Mouse (Mus musculus) layer of hippocampus, postnatal 25 days (tissue): ENCODE measurements around the gene Rbck1. TPM values are rescaled to one million over a fixed set of nuclear protein-coding genes. Genes with fewer than 3 reads are reported as not detected.
"Not testable (repeated sequence)": the region's sequence is repeated elsewhere in the genome, so short reads cannot be mapped to it uniquely, and the experiment has no call there.

Source experiments
- DNase-seq, 2 experiments: peaks; one replicate each; pipeline ENCODE4 v3.0.0; 2022; ENCODE audit warnings: mixed read lengths in 2 of 2, low spot score in 1 of 2; ENCODE audit errors: extremely low spot score in 1 of 2
- total RNA-seq, 2 experiments: library from RNA; stranded (reverse); gene quantifications; 2 replicates each; pipeline ENCODE4 v1.2.3; 2021

The Rbck1 gene
- total RNA-seq, result 100 to 1,000 TPM in 1 of 2 experiments, 10 to 100 TPM in 1; 96.3 to 110 TPM

- DNase-seq, result peak; percentile 62 to 83
These were observed at the start of gene Rbck1 for GRCm38 (mm10) chr2:152332101-152332825. Rbck1 (minus strand) TSS chr2:152332653.

DNA sequence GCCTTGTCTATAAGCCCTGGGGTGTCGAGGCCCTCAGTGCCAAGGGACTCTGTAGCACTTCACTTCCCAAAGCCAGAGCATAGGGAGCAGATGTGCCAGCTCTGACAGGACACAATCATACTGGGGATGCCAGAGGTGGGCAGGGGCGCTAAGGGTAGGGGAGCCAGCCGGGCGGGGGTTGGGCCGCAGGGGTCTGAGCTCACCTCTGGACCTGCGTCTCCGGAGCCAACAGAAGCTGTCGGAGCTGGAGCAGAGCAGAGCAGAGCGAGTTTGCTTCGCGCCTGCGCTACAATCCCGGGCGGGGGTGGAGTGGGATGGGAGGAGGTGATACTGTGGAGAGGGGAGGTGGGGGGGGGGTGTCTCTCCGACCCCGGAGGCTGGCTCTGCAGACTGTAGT, 43.9 kb upstream of the Rbck1 start, which contains the start of gene Nrsn2:
TSS of gene Nrsn2 (minus strand) at position 294 of the 397 bp plus-strand sequence.
- peak in 1 of 2 experiments; percentile 38 for DNase-seq

DNA sequence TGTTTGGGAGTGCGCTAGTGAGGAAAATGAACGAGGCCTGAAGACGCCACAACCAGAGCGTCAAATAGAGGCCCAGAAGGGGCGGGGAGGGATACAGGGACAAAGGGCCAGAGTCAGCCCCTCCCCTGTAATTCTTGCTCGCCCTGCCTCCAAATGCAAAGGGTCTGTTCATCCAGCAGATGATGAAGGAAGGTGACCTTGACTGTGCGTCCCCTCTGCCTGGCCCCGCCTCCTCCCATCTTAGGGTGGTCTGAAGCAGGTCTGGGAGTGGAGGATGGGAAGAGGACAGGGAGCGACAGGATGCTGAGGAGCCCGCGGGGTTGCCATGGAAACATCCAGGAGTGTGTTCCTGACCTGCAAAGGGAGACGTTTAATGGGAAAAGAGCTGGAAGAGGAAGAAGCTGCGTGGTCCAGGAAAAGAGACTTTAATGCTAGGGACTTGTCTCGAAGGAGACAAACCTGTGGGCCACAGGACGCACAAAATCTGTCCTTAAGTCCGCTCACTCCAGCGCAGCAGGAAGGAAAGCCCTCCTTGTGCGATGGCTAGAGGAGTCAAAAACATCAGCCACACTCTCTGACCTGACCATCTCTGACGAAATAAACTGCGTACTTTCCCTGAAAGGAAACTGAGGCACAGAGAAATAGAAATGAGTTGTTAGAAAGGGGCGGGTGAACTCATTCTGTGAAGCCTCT, 43.3 kb upstream of the Rbck1 start:
- DNase-seq, result peak in 1 of 2 experiments; percentile 29

GRCm38 (mm10) chr2:152373547-152373946, 41.1 kb upstream of the Rbck1 start:
- no peak for DNase-seq

- no peak for DNase-seq
These were observed 40.2 kb upstream of the Rbck1 start for GRCm38 (mm10) chr2:152372661-152373060.

GRCm38 (mm10) chr2:152372104-152372503, 39.7 kb upstream of the Rbck1 start:
- DNase-seq, result no peak

DNA sequence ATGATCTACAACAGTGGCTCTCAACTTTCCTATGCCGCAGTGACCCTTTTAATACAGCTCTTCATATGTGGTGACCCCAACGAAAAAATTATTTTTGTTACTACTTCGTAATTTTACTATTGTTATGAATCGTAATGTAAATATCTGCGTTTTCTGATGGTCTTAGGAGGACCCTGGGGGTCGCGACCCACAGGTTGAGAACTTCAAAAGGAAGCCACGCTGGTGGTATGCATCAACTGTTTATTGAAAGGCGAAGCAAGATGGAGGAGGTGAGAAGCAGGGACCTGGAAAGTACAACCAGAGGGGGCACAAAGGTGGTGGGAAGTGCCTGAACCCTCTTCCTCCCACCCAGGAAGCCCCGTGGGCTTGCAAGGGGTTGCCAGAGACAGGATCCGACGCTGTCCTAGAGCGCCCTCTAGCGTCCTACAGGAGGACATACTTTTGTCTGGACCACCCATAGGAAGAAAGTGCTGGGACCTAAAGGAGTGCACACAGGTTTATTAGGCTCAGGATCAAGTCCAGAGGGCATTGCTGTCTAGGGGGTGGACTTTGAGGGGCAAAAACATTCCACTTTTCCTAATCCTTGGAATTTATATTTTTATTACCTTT, 36.2 kb upstream of the Rbck1 start:
- DNase-seq, result peak in 1 of 2 experiments; percentile 51

- DNase-seq, result no peak
These were observed 35.5 kb upstream of the Rbck1 start for GRCm38 (mm10) chr2:152367917-152368316.

DNA sequence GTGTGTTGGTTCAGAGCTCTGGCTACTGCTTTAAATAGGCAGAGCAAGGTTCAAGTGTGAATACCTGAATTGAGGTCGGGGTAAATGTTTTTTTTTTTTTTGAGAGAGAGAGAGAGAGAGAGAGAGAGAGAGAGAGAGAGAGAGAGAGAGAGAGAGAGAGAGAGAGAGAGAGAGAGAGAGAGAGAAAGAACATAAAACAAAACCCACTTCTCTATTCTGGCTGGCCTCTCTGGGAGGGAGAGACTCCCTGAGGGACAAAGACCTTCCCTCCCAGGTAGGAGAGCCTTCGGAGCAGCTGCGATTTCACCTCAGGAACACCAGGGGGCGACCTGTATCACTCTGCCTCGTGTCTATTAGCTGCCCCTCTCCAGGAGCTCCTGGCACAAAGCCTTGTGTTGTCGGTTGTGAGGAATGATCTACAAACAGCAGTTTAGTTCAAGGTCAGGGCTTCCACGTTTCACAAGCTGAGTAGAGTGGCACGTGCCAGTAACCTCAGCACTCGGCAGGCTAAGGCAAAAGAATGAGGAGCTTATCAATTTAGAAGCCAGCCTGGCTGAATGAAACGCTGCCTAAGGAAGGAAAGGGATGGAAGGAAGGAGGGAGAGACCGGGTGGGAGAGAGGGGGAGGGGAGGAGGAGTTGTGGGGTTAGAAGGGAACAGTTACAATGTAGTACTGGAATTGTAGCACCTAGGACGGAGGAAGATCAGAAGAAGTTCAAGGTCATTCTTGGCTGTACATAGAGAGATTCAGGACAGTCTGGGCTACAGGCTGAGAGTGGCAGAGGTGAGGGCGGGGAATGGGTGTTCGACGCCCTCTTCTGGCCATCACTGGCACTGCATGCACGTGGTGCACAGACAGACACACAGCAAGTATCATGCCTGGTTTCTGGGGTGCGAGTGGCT, 31.0 kb upstream of the Rbck1 start:
- peak; percentile 39 to 64 for DNase-seq

DNA sequence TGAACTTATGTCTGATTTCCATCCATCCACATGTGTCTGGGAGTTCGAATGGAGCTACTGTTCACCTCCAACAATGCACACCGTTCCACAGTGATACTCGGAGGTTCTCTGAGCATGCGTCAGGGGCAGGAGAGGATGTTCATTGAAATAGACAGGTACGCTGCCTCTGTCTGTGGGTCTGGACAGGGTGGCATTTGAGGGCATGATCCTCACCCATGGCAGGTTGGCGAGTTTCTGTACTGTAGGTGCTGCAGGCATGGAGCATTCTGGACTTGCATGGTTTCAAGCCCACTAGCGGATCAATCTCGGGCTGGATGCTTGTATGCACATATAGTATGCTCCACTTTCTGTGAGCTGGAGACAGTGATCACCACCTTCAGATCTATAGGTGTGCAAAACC, 28.7 kb upstream of the Rbck1 start:
- DNase-seq, result no peak

DNA sequence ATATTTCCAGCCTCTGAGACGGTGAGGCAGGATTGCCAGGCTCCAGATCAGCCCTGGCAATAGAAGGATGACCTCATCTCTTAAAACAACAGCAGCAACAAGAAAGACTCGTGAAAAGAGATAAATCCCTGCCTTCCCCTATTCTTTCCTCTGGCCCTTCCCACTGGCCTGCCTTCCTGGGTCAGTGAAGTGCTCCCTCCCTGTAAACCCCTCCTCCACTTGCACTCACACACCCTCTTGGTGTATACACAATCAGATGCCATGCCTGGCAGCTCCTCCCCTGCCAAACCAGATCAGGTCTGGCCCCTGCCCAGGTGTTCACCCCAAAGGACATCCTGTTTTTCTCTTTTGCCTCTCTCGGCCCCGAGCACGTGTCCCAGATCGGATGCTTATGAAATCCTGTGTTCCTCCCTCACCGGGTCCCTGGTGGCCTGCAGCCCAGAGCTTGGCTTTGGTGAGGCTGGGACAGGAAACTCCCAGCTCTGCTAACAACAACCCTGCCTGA, 27.9 kb upstream of the Rbck1 start:
- no peak for DNase-seq

GRCm38 (mm10) chr2:152359616-152360015, 27.2 kb upstream of the Rbck1 start:
- DNase-seq, result no peak

DNA sequence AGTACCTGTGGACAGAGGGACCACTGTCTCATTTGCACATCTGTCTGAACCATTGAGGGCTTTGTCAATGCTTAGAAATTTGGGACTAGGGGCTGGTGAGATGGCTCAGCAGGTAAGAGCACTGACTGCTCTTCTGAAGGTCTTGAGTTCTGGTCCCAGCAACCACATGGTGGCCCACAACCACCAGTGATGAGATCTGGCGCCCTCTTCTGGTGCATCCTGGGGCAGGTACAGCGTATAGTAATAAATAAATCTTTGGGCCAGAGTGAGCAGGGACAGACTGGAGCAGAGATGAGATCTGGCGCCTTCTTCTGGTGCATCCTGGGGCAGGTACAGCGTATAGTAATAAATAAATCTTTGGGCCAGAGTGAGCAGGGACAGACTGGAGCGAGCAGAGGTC, 26.5 kb upstream of the Rbck1 start:
- not testable (repeated sequence) for DNase-seq

- no peak for DNase-seq
These were observed 24.8 kb upstream of the Rbck1 start for GRCm38 (mm10) chr2:152357254-152357653.

DNA sequence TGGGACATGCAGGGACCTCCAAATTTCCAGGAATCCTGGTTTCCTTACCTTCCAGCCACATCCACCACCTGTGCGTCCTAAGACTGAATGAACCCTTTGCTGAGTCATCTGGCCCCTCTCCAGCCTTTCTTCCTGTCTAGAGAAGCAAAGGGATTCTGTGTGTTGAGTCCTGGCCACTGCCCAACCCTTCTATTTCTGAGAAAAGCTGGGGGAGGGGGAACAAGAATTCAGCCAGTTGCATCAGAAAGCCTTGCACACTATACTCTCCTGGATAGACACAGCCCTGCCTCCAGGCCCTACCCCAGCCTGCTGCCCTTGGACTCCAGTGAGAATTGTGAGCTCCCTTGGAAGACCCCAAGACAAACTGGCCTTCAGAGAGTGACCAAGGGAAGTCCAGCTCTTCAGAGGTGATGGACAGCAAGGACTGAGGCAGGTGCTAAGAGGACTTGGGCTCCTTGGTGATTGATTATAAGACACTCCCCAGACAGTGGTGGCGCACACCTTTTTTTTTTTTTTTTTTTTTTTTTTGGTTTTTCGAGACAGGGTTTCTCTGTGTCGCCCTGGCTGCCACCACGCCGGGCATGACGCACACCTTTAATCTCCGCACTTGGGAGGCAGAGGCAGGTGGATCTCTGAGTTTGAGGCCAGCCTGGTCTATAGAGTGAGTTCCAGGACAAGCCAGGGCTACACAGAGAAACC, 17.5 kb upstream of the Rbck1 start:
- no peak for DNase-seq

GRCm38 (mm10) chr2:152349205-152349604, 16.8 kb upstream of the Rbck1 start:
- DNase-seq, result no peak

GRCm38 (mm10) chr2:152347722-152348121, 15.3 kb upstream of the Rbck1 start:
- no peak for DNase-seq

DNA sequence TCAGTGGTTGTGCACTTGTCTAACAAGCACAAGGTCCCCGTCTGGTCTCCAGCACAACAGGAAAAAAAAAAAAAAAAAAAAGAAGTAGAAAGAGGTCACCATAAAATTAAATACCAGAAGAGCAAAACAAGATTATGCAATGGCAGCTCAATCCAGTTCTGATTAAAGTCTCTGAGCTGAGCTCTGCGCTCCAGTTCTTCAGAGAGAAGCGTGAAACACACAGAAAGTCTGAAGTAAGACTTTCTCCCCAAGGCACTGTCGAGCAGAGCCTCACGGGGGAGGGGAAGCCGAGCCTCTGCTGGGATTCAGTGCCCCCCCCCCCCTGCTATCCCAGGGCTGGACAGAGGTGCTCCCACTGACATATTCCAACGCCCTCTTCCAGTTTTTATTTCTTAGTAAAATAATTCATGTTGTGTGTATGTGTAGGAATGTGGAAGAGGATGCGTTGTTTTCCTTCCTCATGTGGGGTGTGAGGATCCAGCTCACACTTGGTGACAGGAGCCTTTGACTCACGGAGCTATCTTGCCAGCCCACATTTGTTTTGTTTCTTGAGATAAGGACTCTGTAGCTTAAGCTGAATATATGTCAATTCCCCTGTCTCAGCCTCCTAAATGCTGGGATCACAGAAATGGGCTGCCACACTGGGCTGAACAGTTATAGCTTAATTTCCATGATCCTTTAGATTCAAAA, 14.5 kb upstream of the Rbck1 start:
- no peak for DNase-seq

GRCm38 (mm10) chr2:152345393-152345792, 12.9 kb upstream of the Rbck1 start:
- no peak for DNase-seq
